Comparison of ENCODE assay signal across 22 mouse cellular contexts in genomic region chr19:45343941-45344340, GRCm38 (mm10). TPM values are rescaled to one million over a fixed set of nuclear protein-coding genes. Genes with fewer than 3 reads are reported as not detected.
A peak's percentile ranks its signal among the peaks of the same experiment; 100 is the strongest.
DNase-seq lines count a peak whose midpoint lies in the region; ATAC-seq lines count a peak whose summit lies in the region.
"Had no signal": no experiment of that assay in that cellular context is flagged by ENCODE, and none has a peak within 500 bp of the region (broad histone marks: within the 10 kb centered on the region; RNA-seq: fewer than 3 reads in every experiment).

No protein-coding gene starts in this region.

- no peaks in the 10 kb centered on the region for H3K4me1 ChIP-seq in kidney, embryonic 14.5 days (ENCODE audit: control insufficient read depth, insufficient read depth, low read length)
- H3K4me1 ChIP-seq: forebrain, embryonic 13.5 days; limb, embryonic 13.5 days; midbrain, embryonic 10.5 days had no signal

- DNase-seq in kidney, postnatal 25 days, result no peak
- DNase-seq in layer of hippocampus, adult 9-11 months, result peak; percentile 28
- no peak for DNase-seq in layer of hippocampus, adult 9-10 months (ENCODE audit: low spot score)
- peak; percentile 23 for DNase-seq in Muller cell, postnatal 12 days (ENCODE audit: inconsistent ontology term)
- peak; percentile 13 to 85 for DNase-seq in left cerebral cortex, postnatal 25 days (ENCODE audit: low spot score in 2 of 2)
- DNase-seq in ovary, postnatal 14 days (ENCODE audit: low spot score), result no peak
- DNase-seq: adrenal gland, postnatal 36 days; B cell, adult 2 months; cerebellum, adult 2 months; gastrocnemius, adult 2 months; heart, postnatal 10 days; kidney, adult 2 months; liver, embryonic 13.5 days; lung, embryonic 14.5 days; lung, postnatal 36 days; thymus, adult 18-20 months had no signal

- ATAC-seq in kidney, embryonic 14.5 days (ENCODE audit: low FRiP score, low TSS enrichment), result 0 out of 2 replicates have a peak, but pooled peaks have one; percentile 49
- ATAC-seq: forebrain, embryonic 13.5 days had no signal

- H3K9me3 ChIP-seq in kidney, embryonic 14.5 days (ENCODE audit: control insufficient read depth, low read length), result no peaks in the 10 kb centered on the region
- H3K9me3 ChIP-seq: forebrain, embryonic 13.5 days; limb, embryonic 13.5 days; liver, embryonic 13.5 days; midbrain, embryonic 10.5 days had no signal

- no peaks in the 10 kb centered on the region for H3K36me3 ChIP-seq in kidney, embryonic 14.5 days (ENCODE audit: control insufficient read depth, insufficient read depth, low read length)
- H3K36me3 ChIP-seq: limb, embryonic 13.5 days; liver, embryonic 13.5 days; midbrain, embryonic 10.5 days had no signal

- no peaks in the 10 kb centered on the region for H3K27me3 ChIP-seq in kidney, embryonic 14.5 days (ENCODE audit: control insufficient read depth, insufficient read depth, low read length)
- H3K27me3 ChIP-seq: forebrain, embryonic 13.5 days; limb, embryonic 13.5 days had no signal

- no peak overlapping the region for H3K9ac ChIP-seq in kidney, embryonic 14.5 days (ENCODE audit: low read depth, low read length)
- H3K9ac ChIP-seq: forebrain, embryonic 13.5 days; limb, embryonic 13.5 days; liver, embryonic 13.5 days; lung, embryonic 14.5 days had no signal

- H3K4me2 ChIP-seq in kidney, embryonic 14.5 days (replicated peaks; ENCODE audit: low read depth, low read length), result no peak overlapping the region
- H3K4me2 ChIP-seq: forebrain, embryonic 13.5 days; heart, embryonic 11.5 days; limb, embryonic 13.5 days; liver, embryonic 13.5 days; lung, embryonic 14.5 days had no signal

- intact Hi-C loops in left cerebral cortex, postnatal 25 days (cut with DNase I), result no loop called here

- H3K4me3 ChIP-seq in kidney, embryonic 14.5 days (ENCODE audit: low read length), result no peak overlapping the region
- H3K4me3 ChIP-seq: erythroblast, embryonic 14.5 days; forebrain, embryonic 13.5 days; gastrocnemius, adult 2 months; limb, embryonic 13.5 days; liver, embryonic 13.5 days; midbrain, embryonic 10.5 days had no signal

- WGBS in kidney, embryonic 14.5 days, result 47% methylated on average over 5 of the region's 5 CpGs

- no peak overlapping the region for H3K27ac ChIP-seq in kidney, embryonic 14.5 days (ENCODE audit: low read depth, low read length)
- H3K27ac ChIP-seq: forebrain, embryonic 13.5 days; gastrocnemius, adult 2 months; limb, embryonic 13.5 days; liver, embryonic 13.5 days; midbrain, embryonic 10.5 days had no signal

RNA-seq across cellular contexts. Expression of gene Btrc, which starts 19.6 kb away (rescaled TPM):
- polyA plus RNA-seq in kidney, embryonic 14.5 days (2014; fragmentation: Nextera tagmentation; extraction: Ambion mirVana), result 41.6 and 54.9 TPM in 2 replicates
- 100 to 1,000 TPM; 105 to 107 TPM for total RNA-seq in left cerebral cortex, postnatal 25 days (2021)

Comparison
In these comparisons a context has a peak if more than half of its experiments do, and no peak if none do; other contexts are left out.
1. DNase-seq: peak in layer of hippocampus, adult 9-11 months (single experiment), Muller cell, postnatal 12 days (single experiment) and left cerebral cortex, postnatal 25 days (2 of 2); none in kidney, postnatal 25 days (0 of 2), layer of hippocampus, adult 9-10 months (single experiment) and ovary, postnatal 14 days (single experiment).